In the genomic region with DNA sequence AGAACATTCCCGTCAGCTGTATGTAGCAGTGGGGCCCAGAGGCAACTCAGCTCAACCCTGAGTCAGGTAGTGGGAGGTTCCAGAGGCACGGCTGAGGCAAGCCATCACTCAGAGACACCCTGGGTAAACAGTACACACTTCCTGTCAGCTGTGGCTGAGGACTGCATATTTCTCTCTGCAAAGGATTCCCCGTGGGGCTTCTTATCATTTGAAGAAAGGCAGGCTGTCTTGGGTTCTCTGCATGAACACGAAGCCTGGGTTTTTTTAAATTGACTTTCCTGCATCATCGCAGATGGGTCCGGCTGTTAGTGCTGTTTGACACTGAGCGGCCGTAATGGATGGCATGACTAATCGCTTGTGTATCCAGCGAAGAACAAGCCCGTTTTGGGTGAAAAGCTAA, we compare ENCODE assay signal across 8 mouse cellular contexts. TPM values are rescaled to one million over a fixed set of nuclear protein-coding genes. Genes with fewer than 3 reads are reported as not detected.
DNase-seq lines count a peak whose midpoint lies in the region.

No protein-coding gene starts in this region.

- intact Hi-C loops in heart, postnatal 10 days (cut with DNase I), result no loop called here

- peak; percentile 62 to 88 for DNase-seq in adrenal gland, adult (ENCODE audit: inconsistent age in 2 of 2, low spot score in 1 of 2)
- DNase-seq in adrenal gland, postnatal 10 days, result no peak
- peak; percentile 37 for DNase-seq in adrenal gland, adult 8-10 months
- peak; percentile 68 to 75 for DNase-seq in heart, postnatal 10 days
- peak; percentile 9 for DNase-seq in lung, postnatal 36 days
- DNase-seq in thymus, postnatal 14 days, result peak; percentile 69
- DNase-seq in frontal cortex, postnatal 10 days (ENCODE audit: low spot score in 2 of 2), result no peak
- no peak for DNase-seq in spleen, adult 12 weeks (ENCODE audit: low spot score)

RNA-seq across cellular contexts. Expression of a gene that starts 21.3 kb away (rescaled TPM):
- 1 to 10 TPM; 4.5 to 5.7 TPM for total RNA-seq in adrenal gland, postnatal 10 days (2021)
- 10 to 100 TPM in 1 of 4 experiments, 1 to 10 TPM in 3; 3.3 to 10.8 (median 4.8) TPM for total RNA-seq in adrenal gland, adult 8-10 months (2022)
- total RNA-seq in heart, postnatal 10 days (2021), result 1 to 10 TPM; 2.9 to 4.3 TPM

RNA-seq across cellular contexts. Expression of a gene that starts 56.9 kb away (rescaled TPM):
- total RNA-seq in adrenal gland, postnatal 10 days (2021), result 10 to 100 TPM; 43.2 to 44.6 TPM
- 100 to 1,000 TPM in 2 of 4 experiments, 10 to 100 TPM in 2; 81.6 to 125 (median 103) TPM for total RNA-seq in adrenal gland, adult 8-10 months (2022)
- total RNA-seq in heart, postnatal 10 days (2021), result 10 to 100 TPM in 1 of 2 experiments, 1 to 10 TPM in 1; 9.0 to 10.1 TPM

RNA-seq across cellular contexts. Expression of a gene that starts 59.2 kb away (rescaled TPM):
- total RNA-seq in adrenal gland, postnatal 10 days (2021), result 10 to 100 TPM; 45.5 to 67.3 TPM
- 100 to 1,000 TPM in 2 of 4 experiments, 10 to 100 TPM in 2; 71.6 to 149 (median 92.8) TPM for total RNA-seq in adrenal gland, adult 8-10 months (2022)
- total RNA-seq in heart, postnatal 10 days (2021), result 10 to 100 TPM; 10.1 to 10.6 TPM

Comparison
In these comparisons a context has a peak if more than half of its experiments do, and no peak if none do; other contexts are left out.
1. DNase-seq: peak in adrenal gland, adult (2 of 2), adrenal gland, adult 8-10 months (single experiment), heart, postnatal 10 days (2 of 2), lung, postnatal 36 days (single experiment) and thymus, postnatal 14 days (single experiment); none in adrenal gland, postnatal 10 days (single experiment), frontal cortex, postnatal 10 days (0 of 2) and spleen, adult 12 weeks (single experiment).
2. RNA of a gene that starts 59.2 kb away (total RNA-seq): 71.6 to 149 TPM in adrenal gland, adult 8-10 months and 45.5 to 67.3 TPM in adrenal gland, postnatal 10 days; 10.1 to 10.6 TPM in heart, postnatal 10 days; every median in the first group is over 4 times any median in the second.